Mouse (Mus musculus) right cerebral cortex, postnatal 25 days (tissue): ENCODE data around the gene Ms4a12.
"Not testable (repeated sequence)": the region's sequence is repeated elsewhere in the genome, so short reads cannot be mapped to it uniquely, and the experiment has no call there.

ENCODE experiments used
- DNase-seq: peaks from one replicate; pipeline ENCODE4 v3.0.0; 2022

Ms4a12 gene

GRCm38 (mm10) chr19:11232348-11232747, at the start of gene Ms4a12:
Gene Ms4a12, minus strand, starts transcription at chr19:11232448.
- DNase-seq, result no peak

DNA sequence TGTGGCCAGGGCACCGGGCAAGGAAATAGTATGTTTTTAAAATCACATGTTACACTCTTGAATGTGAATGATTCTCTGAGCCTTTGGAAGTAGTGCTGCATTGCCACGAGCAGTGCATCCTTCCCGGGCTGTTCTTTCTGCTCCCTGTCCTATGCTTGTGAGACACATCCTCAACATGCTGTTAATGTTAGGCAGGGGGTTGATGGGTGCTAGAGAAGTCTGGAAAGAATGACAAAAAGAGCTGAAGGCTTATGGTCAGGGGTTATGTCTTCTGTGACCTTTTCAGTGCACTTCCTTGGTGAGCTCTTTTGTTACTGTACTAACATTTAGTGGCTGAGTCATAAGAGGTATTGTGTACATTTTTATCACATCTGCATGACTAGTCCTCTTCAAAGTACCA, 48.0 kb upstream of the Ms4a12 start:
- no peak for DNase-seq

DNA sequence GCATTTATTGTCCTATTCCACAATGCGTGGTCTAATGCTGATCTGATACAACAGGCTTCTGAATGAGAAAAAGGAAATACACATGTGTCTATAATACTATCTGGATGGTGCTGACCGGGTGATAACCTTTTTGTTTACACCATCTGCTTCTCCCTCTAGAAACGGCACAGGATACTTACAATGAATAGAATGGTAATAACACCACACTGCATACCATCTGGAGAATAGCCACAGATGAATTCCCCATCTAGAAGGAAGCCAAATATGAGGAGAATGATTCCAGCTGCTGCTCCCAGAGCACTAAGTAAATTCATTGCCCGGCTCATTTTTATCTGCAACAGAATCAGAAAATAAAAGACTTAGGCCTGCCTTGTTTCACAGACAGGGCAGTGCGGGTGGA, 44.2 kb upstream of the Ms4a12 start:
- DNase-seq, result no peak

GRCm38 (mm10) chr19:11266956-11267355, 34.7 kb upstream of the Ms4a12 start:
- no peak for DNase-seq

- DNase-seq, result no peak
Observed at GRCm38 (mm10) chr19:11266052-11266845, 34.0 kb upstream of the Ms4a12 start, which contains the start of gene Ms4a1. Gene Ms4a1, minus strand, starts transcription at chr19:11266241.

DNA sequence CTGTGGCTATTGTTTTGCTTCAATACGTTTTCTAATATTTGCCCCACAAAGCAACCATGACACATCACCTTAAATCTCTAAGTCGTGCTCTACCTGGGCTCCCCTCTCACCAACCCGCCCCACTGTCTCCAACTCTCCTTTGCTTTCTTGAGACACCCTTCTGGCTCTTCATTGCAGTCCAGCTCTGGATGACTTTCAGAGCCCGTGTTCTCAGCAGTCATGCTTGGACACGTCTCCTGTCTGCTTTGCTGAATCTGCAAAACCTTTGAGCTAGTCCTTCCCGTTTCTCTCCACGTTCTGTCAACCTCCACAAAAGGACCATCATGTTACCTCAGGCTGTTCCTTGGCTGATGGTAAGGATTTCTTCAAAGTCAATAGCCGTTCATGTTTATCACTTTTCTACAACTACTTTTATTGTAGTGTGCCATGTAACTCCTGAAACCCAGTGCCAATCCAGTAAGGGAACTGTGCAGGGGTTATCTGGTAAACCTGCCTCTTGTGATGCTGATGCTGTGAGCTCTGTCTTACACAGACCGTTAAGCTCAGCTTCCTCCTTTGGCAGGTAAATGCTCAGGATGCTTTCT, 32.4 kb upstream of the Ms4a12 start:
- DNase-seq, result no peak

- no peak for DNase-seq
Observed at GRCm38 (mm10) chr19:11263549-11263948, 31.3 kb upstream of the Ms4a12 start.

GRCm38 (mm10) chr19:11262932-11263331, 30.7 kb upstream of the Ms4a12 start:
- DNase-seq, result not testable (repeated sequence)

DNA sequence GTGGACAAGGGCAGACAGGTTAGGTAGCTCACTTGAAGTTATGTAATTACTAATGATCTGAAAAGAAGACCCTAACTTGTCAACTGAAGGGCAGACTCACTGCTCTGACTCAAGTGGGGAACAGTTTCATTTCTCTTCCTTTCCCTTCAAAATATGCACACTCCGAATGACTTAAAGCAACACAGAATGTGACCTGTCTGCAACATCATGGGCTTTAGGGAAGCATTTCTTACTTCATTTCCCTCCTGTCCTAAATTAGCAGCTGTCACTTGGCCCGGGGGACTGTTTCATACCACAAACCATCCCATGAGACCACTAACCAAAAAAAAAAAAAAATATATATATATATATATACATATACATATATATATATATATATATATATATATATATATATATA, 29.3 kb upstream of the Ms4a12 start:
- no peak for DNase-seq

DNA sequence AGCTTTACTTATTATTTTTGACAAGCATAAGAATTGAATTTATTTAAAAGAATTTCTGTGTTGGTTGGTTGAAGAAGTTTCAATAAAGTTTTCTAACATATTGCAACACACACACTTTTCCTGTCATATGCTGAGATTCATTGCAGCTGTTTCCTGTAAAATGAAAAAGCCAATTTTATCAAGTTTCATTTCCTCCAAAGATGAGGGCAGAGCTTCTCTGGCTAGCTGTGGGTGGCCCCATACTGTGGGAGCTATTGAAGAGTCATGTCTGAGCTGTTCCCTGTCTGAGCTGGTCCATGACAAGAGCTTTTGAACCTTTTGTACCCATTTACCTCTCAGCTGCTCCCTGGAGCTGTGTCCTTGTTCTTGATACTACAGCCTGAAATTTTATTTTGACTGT, 12.0 kb upstream of the Ms4a12 start:
- no peak for DNase-seq

GRCm38 (mm10) chr19:11242560-11242959, 10.3 kb upstream of the Ms4a12 start:
- DNase-seq, result no peak

DNA sequence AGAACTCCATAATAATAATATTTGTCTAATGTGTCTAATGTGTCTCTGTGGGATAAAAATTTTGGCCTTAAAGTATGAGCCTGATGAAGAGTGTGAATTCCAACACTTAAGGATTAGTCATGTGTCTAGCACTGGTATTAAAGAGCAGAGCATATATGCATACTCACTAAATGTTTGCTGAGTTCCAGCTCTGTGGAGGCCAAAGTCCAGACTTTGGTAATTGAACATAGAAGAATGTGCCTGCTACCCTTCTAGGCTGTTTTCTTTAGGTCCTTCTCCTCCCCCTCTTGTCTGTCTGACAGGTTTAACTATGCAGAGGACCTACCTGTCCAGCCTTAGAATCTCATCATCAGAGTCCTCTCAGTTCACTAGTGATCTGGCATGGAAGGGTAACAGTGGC, 3.6 kb upstream of the Ms4a12 start:
- DNase-seq, result no peak

GRCm38 (mm10) chr19:11234921-11235735, 2.9 kb upstream of the Ms4a12 start:
- DNase-seq, result no peak

GRCm38 (mm10) chr19:11234244-11234643, 2.0 kb upstream of the Ms4a12 start:
- no peak for DNase-seq

GRCm38 (mm10) chr19:11196546-11196945, 35.7 kb downstream of the Ms4a12 start, which contains the start of gene Ms4a13:
Gene Ms4a13, minus strand, starts transcription at chr19:11196737.
- no peak for DNase-seq

DNA sequence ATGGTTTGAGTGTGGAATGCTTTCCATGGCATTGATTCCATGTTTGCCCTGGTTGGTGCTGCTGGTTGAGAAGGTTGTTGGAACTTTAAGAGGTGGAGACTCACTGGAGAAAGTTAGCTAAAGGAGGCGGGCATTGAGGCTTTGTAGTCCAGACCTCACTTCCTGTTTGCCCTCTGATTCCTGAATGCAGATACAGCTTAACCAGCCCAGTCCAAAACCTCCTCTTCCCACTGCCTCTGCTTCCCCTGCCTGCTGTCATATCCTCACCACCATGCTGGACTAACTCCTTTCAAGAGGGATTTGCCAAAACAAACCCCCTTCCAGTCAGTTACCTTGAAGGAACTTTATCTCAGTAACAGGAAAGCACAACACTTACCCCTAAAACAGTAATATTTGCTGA, 39.7 kb downstream of the Ms4a12 start:
- no peak for DNase-seq

GRCm38 (mm10) chr19:11184121-11184520, 48.1 kb downstream of the Ms4a12 start:
- no peak for DNase-seq

DNA sequence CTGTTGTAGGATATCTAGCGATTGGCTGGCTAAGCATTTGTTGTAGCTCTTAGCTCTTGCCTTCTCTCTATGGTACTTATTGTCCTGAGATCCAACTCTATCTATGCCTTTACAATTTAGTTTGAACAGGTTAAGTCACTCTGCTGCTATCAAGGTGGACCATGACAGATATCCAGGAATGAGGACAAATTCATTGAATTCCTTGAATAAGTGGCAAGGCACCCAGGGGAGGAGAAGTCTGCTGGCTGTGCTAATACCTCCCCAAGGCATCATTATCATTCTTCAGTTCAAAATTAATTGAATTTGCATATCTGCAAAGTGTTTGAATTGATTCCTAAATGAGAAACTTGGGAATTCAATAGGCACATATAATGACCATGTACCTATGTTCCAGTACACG, 54.8 kb downstream of the Ms4a12 start:
- DNase-seq, result no peak

GRCm38 (mm10) chr19:11165172-11165571, 67.1 kb downstream of the Ms4a12 start, which contains the start of gene 1700025F22Rik:
Gene 1700025F22Rik, minus strand, starts transcription at chr19:11165320.
- DNase-seq, result no peak
